Mouse (Mus musculus) ES-CJ7 (cell line): Measurements from ENCODE around the gene Prorsd1.
"Not testable (repeated sequence)": the region's sequence is repeated elsewhere in the genome, so short reads cannot be mapped to it uniquely, and the experiment has no call there.

ENCODE experiments used
- DNase-seq: peaks from one replicate; pipeline ENCODE4 v3.0.0; 2011; ENCODE audit warnings: low read depth, low spot score

The Prorsd1 gene

GRCm38 (mm10) chr11:29514682-29515412 is at the start of gene Prorsd1:
TSS of gene Prorsd1 (minus strand) at chr11:29515033.
- DNase-seq, result peak; percentile 96

GRCm38 (mm10) chr11:29563406-29563805 is 48.6 kb upstream of the Prorsd1 start:
- DNase-seq, result no peak

DNA sequence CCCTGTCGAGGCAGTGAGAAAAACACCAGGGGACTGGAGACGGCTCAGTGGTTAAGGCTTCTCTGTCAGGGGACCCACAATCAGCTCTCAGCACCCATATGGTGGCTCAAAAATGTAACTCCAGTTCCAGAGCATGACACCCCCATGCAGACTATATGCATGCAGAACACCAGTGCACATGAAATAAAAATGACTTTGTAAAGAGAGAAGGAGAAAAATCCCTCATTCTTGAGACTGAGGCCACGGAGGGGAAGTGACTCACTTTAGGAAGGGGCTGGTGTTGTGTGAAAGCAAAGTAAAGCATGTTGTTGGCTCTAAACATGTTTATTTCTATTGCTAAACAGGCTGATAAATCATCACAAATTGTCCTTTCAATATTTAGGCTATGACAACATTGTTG is 46.2 kb upstream of the Prorsd1 start:
- DNase-seq, result no peak

- no peak for DNase-seq
Measured at GRCm38 (mm10) chr11:29560452-29560851, 45.6 kb upstream of the Prorsd1 start.

DNA sequence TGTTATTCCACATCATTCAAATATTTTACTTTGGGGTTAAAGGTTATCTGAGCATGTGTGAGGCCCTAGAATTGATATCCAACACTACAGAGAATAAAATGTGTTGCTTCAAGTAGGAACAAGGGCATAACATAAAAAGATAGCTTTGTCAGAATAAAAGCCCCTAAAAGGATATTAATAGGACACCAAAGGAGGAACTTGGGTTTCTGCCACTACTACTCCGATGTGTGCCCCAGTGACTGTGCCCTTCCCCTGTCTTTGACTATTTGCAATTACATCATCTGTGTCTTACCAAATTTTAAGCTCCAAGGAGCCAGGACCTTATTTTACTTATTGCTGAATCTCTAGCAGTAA is 34.6 kb upstream of the Prorsd1 start:
- no peak for DNase-seq

- DNase-seq, result peak; percentile 51
Measured at GRCm38 (mm10) chr11:29548504-29549424, 33.9 kb upstream of the Prorsd1 start.

- DNase-seq, result peak; percentile 98
Measured at GRCm38 (mm10) chr11:29547752-29548503, 33.1 kb upstream of the Prorsd1 start, which contains the start of the genes Clhc1 and Rps27a. TSS of gene Clhc1 (plus strand) at chr11:29547950. TSS of gene Rps27a (minus strand) at chr11:29548109.

DNA sequence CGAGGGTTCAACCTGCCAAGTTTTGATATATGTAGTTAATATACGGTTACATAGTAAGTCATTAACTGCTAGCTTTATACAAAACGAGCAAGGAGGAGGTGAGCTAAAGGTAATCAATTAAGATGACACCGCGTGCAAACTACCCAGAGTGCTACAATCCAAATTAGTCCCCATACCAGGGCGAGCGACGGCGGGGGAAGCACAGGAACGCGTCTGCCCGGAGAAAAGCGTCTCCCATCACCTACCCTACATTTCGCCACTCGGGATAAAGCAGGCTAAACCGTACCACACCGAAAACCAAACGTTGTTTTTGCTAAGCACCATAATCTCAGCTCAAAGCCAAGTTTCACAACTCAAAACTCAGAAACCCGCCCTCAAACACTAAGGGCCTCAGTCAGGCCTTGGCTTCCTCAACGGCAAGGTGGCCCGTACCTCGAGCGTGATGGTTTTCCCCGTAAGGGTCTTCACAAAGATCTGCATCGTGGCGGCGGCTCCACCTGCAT is 32.5 kb upstream of the Prorsd1 start:
- DNase-seq, result no peak

- no peak for DNase-seq
Measured at GRCm38 (mm10) chr11:29546762-29547161, 31.9 kb upstream of the Prorsd1 start.

DNA sequence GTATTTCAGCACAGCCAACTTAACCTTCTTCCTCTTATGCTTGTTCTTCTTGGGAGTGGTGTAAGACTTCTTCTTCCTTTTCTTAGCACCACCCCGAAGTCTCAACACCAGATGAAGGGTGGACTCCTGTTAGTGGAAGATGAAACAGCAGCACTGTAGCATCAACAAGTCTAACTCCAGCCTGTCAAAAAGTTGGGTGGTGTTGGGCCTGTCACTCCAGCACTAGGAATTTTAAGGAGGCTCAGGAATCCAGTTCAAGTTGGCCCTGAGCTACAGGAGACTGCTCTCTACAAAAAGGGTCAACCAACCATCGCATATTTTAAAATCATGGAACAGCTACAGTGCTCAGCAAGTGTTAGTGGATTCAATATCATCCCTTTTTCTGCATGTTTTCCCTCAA is 31.5 kb upstream of the Prorsd1 start:
- DNase-seq, result not testable (repeated sequence)

DNA sequence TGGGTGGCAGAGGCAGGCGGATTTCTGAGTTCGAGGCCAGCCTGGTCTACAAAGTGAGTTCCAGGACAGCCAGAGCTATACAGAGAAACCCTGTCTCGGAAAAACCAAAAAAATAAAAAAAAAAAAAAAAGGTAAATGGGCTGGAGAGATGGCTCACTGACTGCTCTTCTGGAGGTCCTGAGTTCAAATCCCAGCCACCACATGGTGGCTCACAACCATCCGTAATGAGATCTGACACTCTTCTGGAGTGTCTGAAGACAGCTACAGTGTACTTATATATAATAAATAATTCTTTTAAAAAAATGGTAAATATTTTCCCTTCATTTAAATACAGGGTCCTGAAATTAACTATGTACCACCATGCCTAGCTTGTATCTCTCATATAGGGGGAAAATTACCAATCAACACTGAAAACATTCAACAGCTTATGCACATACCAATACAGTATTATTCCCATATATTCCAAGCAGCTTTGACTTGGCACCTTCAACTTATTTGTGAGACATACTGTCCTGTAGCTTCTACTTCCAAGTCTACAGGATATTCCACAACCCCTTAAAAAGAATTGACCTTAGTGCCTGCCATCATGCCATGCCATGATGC is 30.4 kb upstream of the Prorsd1 start:
- not testable (repeated sequence) for DNase-seq

- no peak for DNase-seq
Measured at GRCm38 (mm10) chr11:29544225-29544945, 29.6 kb upstream of the Prorsd1 start.

DNA sequence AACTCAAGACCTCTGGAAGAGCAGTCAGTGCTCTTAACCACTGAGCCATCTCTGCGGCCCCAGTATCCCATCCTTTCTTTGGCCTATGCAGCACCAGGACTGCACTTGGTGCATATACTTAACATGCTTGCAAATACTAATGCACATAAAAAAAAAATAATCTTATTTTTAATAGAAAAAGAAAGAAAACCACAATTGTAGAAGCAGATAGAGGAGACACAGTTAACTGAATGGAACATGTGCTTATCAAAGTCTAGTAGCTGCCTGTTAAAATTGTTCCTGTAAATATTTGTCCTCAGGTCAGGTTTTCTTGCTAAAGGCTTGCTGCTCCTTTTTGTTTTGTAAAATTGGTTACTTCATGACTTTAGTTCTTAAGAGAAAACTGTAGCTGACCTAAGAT is 23.4 kb upstream of the Prorsd1 start:
- DNase-seq, result no peak

DNA sequence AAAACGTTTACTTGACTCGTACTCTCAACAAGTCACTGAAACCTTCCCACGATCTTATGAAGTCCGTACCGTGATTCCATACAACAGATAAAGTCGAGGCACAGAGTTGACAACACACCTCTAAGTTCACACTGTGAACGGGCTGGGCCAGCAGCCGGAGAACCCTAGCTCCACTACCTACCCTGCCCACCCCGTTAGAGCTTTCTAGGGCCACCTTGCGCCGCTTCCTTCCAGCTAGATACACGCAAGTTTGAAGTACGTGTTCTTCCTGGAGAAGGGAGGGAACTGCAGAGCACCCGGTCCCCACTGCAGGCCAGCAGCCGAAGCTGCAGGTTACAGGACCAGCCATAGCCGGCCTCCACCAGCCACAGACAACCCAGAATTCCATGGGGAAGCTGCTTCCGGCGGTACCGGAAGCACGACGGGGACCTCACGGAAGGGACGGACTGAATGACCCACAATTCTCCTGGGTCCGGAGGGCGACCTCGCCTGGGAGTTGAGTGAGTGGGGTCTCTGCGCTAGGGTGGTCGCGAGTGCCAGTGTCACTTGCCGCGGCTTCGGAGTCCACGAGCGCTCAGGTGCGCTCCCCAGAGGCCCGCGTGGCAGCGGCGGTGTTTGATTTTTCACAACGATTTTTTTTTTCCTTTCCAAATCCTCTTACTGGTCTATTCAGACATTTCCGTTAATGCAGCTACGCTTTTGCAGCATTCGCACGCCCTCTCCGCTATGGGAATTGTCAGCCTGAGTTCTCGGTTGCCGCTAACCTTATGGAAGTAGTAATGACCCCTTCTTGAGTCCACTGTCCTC is 11.4 kb upstream of the Prorsd1 start, which contains the start of gene Mtif2:
Gene Mtif2, plus strand, starts transcription at position 421 of the 807 bp plus-strand sequence.
- DNase-seq, result peak; percentile 92

DNA sequence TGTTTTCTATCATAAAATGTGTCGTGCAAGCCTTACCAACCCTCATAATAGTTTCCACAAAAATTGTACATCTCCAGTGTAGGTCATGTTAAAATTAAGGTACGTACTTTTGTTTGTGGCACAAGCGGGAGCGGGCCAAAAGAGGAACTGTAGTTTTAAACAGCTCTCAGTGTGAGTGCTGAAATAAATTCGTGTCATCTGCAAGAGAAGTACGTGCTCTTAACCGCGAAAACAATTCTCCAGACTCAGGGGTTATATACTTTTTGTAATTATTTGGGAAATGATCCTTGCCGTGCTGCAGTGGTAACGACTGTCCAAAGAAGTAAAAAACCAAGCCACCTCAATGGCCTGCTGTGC is 530 bp downstream of the Prorsd1 start:
- no peak for DNase-seq

DNA sequence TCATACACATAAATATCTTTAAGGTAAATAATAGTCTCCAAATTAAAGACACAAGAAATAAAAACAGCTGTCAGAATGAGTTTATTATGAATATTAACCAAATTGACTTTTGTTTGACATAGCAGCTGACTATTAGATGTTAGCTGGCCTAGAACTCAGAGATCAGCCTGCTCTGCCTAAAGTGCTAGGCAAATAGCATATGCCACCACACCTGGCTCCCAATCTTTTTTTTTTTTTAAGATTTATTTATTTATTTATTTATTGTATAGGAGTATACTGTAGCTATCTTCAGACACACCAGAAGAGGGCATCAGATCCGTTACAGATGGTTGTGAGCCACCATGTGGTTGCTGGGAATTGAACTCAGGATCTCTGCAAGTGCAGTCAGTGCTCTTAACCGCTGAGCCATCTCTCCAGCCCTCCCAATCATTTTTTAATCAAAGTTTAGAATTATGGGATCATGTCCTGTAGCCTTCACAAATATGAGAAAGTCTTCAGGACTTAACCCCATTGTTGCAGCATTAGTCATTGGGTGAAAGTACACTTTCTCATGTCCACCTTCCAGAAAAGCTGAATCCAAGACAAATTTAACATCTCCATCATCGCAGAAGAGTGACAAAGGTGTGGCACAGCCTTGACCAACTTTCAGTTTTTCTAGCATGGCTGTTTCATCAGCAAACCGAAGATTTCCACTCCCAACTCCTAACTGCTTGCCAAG is 1.9 kb downstream of the Prorsd1 start:
- DNase-seq, result no peak

DNA sequence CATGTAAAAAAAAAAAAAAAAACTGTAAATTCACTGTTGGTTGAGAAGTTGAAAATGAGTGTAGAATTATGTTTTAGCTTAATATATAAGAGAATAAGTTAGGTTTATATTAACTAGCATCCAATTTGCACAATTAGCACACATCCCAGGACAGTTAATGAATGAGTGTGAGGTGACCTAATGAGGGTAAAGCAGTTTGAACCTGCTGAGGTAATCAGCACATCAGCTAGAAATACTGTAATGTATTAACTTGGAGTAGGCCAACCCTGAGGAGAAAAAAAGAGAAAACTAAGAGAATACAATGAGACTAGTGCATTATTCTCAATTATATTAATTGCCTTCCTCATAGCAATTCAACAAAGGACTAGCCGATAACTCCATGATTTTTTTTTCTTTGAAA is 5.4 kb downstream of the Prorsd1 start:
- DNase-seq, result no peak

DNA sequence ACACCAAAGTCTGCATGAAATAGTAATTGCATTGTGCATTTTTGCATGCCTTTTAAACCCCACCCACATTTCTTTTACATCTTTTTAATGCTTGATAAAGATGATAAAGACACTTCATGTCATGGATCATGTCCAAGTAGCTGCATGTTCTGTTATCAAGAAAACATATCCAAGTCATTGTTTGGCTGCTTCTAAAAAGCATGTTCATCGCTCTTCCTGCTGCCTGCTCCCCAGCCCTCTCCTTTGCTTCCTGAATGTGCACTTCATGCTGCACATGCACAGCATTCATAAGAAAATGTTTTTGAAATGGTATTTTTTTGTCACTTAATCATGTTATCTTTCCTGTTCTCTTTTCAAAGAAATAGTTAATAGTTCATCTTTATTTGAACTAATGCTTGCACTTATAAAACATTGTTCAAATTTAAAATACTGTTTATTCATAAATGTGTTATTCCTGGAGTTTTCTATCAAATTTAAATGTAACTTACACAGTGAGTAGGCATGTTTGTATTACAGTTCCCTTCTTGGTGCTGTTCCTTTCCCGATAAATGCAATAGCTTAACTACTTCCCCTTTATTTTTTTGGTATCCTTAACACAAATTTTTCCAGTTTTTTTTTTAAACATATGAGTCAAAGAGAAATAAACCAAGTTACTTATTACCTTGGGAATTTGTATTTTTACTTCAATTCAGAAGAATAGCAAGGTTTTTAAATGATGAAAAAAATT is 9.8 kb downstream of the Prorsd1 start:
- DNase-seq, result no peak
